Mouse (Mus musculus) forebrain, embryonic 15.5 days (tissue): Measurements from ENCODE around the gene Ust. TPM values are rescaled to one million over a fixed set of nuclear protein-coding genes. Genes with fewer than 3 reads are reported as not detected.
"Not testable (repeated sequence)": the region's sequence is repeated elsewhere in the genome, so short reads cannot be mapped to it uniquely, and the experiment has no call there.

Experiments
- ATAC-seq: fragments of 200-750 bp; cut with Nextera tagmentation; replicated peaks from 2 replicates; pipeline ENCODE4 v1.8.0; 2017; ENCODE audit warnings: mild to moderate bottlenecking, moderate TSS enrichment, moderate library complexity
- H3K27ac ChIP-seq: fragments of 300-500 bp; sonication (generic); replicated peaks from 2 replicates; pipeline ENCODE4 v1.5.1; 2015; ENCODE audit warnings: mild to moderate bottlenecking, inconsistent platforms
- H3K27me3 ChIP-seq: fragments of 300-500 bp; sonication (generic); 2 replicates; pipeline ENCODE4 v1.6.1; 2015; ENCODE audit warnings: inconsistent platforms
- H3K36me3 ChIP-seq: fragments of 300-500 bp; sonication (generic); 2 replicates; pipeline ENCODE4 v1.6.1; 2015; ENCODE audit warnings: mild to moderate bottlenecking, inconsistent platforms
- H3K4me1 ChIP-seq: fragments of 300-500 bp; sonication (generic); 2 replicates; pipeline ENCODE4 v1.6.1; 2015; ENCODE audit warnings: inconsistent platforms
- H3K4me2 ChIP-seq: fragments of 300-500 bp; sonication (generic); replicated peaks from 2 replicates; pipeline ENCODE4 v1.6.1; 2015; ENCODE audit warnings: mild to moderate bottlenecking, inconsistent platforms
- H3K4me3 ChIP-seq: fragments of 300-500 bp; sonication (generic); 2 replicates; pipeline ENCODE4 v1.5.1; 2015; ENCODE audit warnings: mild to moderate bottlenecking, inconsistent platforms
- H3K9ac ChIP-seq: fragments of 300-500 bp; sonication (generic); replicated peaks from 2 replicates; pipeline ENCODE4 v1.6.1; 2015; ENCODE audit warnings: mild to moderate bottlenecking, inconsistent platforms
- H3K9me3 ChIP-seq: fragments of 300-500 bp; sonication (generic); 2 replicates; pipeline ENCODE4 v1.6.1; 2016; ENCODE audit warnings: inconsistent platforms
- WGBS: fragments of 180-500 bp; shearing (Covaris S2); methylation state at CpG from one replicate; pipeline ENCODE4 v1.1.7; 2015; ENCODE audit warnings: mixed read lengths; 5-methylcytosine and 5-hydroxymethylcytosine counted together
- polyA plus RNA-seq: library from polyadenylated mRNA; unstranded; fragments of >200 nt; fragmentation: Nextera tagmentation; extraction: Ambion mirVana; gene quantifications from 2 replicates; pipeline ENCODE4 v1.2.1, GENCODE M21; 2015

The Ust gene
- polyA plus RNA-seq, result 8.1 and 8.9 TPM in 2 replicates

- H3K36me3 ChIP-seq, result no peaks in the 10 kb centered on the region
- peaks cover 24% of the 10 kb centered on the region for H3K4me1 ChIP-seq
- 0 out of 2 replicates have a peak within 1 kb of the TSS, but pooled peaks have one; percentile 41 for H3K27ac ChIP-seq
- WGBS, result 0% methylated on average over 63 of the region's 78 CpGs
- no peaks in the 10 kb centered on the region for H3K9me3 ChIP-seq
- ATAC-seq, result peak; percentile 89
- peak within 1 kb of the TSS; percentile 96 for H3K4me2 ChIP-seq
- peak within 1 kb of the TSS; percentile 66 for H3K4me3 ChIP-seq
- H3K27me3 ChIP-seq, result peaks cover 6% of the 10 kb centered on the region; the same call in 1 of the 2 replicates
- peak within 1 kb of the TSS; percentile 63 for H3K9ac ChIP-seq
Measured at GRCm38 (mm10) chr10:8518141-8519013, at the start of gene Ust. Gene Ust (minus strand): TSS chr10:8518825.

GRCm38 (mm10) chr10:8561366-8561765 lies 42.7 kb upstream of the Ust start:
- Histone ChIP-seq H3K4me3 (no peak overlapping the region), H3K36me3 (no peaks in the 10 kb centered on the region), H3K4me2 (no peak overlapping the region), H3K27ac (no peak overlapping the region), H3K9ac (no peak overlapping the region), H3K4me1 (no peaks in the 10 kb centered on the region), H3K9me3 (peaks cover 2% of the 10 kb centered on the region; the same call in 1 of the 2 replicates), H3K27me3 (no peaks in the 10 kb centered on the region)
- WGBS, result 89% methylated on average over 4 of the region's 4 CpGs
- ATAC-seq, result no peak

GRCm38 (mm10) chr10:8559566-8559965 lies 40.9 kb upstream of the Ust start:
- not testable (repeated sequence) for H3K9me3 ChIP-seq, H3K4me2 ChIP-seq, H3K27ac ChIP-seq, H3K36me3 ChIP-seq, H3K4me1 ChIP-seq, H3K4me3 ChIP-seq, H3K9ac ChIP-seq, H3K27me3 ChIP-seq, ATAC-seq
- WGBS, result 69% methylated on average over 6 of the region's 6 CpGs

DNA sequence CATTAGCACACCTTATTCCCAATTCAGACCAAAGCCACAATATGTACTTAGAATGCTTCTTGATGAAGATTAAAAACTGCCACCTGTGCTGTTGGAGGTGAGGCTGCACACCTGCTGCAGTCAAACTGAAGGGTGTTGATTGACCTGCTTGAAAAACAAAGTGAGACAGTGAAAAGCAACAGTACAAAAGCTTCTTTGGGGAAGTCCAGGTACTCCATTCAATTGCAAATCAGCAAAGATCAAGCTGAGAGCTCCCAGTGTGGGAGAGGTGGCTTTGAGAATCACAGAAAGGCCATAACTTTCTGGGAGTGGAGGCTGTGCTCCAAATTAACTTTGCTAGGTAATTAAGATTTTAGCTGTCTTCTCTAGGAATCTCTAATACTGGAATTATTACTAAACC lies 33.6 kb upstream of the Ust start:
- H3K4me3 ChIP-seq, H3K27ac ChIP-seq, ATAC-seq, H3K4me1 ChIP-seq, H3K27me3 ChIP-seq, H3K4me2 ChIP-seq, H3K36me3 ChIP-seq, H3K9ac ChIP-seq, H3K9me3 ChIP-seq: not testable (repeated sequence)

DNA sequence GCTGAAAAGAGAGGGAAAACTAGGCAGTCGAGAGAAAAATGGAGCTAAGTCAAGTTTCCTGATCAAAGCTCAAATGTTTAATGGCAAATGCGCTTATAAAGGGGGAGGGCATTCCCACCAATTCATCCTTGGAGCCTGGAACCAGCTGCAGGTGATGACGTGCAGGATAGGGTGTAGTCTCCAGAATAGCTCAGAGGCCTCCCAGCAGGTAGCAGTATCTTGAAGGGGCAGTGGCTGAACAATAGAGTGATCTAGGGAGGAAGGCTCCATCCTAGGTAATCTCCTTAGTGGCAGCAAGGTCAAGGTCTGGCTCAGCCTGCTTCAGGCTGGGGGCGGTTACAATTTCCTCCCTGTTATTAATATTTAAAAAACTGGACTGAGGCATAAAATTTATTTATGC lies 33.0 kb upstream of the Ust start:
- not testable (repeated sequence) for H3K4me3 ChIP-seq, H3K36me3 ChIP-seq, H3K27ac ChIP-seq, H3K4me1 ChIP-seq, H3K27me3 ChIP-seq, H3K9ac ChIP-seq, ATAC-seq, H3K4me2 ChIP-seq, H3K9me3 ChIP-seq
- WGBS, result 90% methylated on average over 4 of the region's 4 CpGs

DNA sequence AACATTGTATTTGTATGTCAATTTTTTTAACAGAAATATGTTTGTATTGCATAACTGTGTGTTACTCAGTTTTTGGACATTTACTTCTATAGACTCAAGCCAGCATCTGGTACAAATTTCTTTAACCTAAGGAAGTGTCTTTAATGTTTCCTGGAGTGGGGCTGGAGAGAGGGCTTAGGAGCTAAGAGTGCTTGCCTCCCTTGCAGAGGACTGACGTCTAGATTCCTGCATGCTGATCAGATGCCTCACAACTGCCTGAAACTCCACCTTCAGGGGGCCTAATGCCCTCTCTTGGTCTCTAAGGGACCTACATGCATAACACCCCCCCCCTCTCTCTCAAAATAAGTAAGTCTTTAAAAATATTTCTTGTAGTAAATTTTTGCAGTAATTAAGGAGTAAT lies 22.9 kb upstream of the Ust start:
- Histone ChIP-seq H3K4me2 (no peak overlapping the region), H3K9ac (no peak overlapping the region), H3K4me1 (no peaks in the 10 kb centered on the region), H3K9me3 (no peaks in the 10 kb centered on the region), H3K27ac (no peak overlapping the region), H3K36me3 (no peaks in the 10 kb centered on the region), H3K27me3 (no peaks in the 10 kb centered on the region), H3K4me3 (no peak overlapping the region)
- 18% methylated on average over 1 of the region's 1 CpGs for WGBS
- ATAC-seq, result no peak

- no peak overlapping the region for H3K4me2 ChIP-seq
- no peak overlapping the region for H3K27ac ChIP-seq
- H3K27me3 ChIP-seq, result no peaks in the 10 kb centered on the region
Measured at GRCm38 (mm10) chr10:8535445-8535844, 16.8 kb upstream of the Ust start.

DNA sequence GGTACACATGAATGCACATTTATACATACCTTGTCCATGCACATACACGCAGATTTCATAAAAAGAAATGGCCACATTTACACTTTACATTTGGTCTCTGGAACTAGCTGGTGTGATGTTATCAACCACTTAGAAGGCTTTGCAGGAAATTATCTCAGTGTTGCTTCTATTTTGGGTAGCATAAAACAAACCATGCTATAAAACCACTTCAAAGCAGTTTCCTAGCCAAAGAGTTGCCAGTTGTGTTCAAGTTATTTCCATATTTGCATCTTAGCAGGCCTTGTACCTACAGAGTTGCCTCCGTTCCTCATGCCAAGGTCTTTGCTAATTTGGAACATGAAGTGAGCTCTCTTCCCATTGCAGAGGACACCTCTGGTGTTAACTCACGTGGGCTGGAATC lies 13.0 kb upstream of the Ust start:
- H3K27ac ChIP-seq, result no peak overlapping the region
- no peaks in the 10 kb centered on the region for H3K9me3 ChIP-seq
- no peak overlapping the region for H3K4me3 ChIP-seq
- no peaks in the 10 kb centered on the region for H3K4me1 ChIP-seq
- H3K4me2 ChIP-seq, result no peak overlapping the region
- ATAC-seq, result no peak
- no peaks in the 10 kb centered on the region for H3K36me3 ChIP-seq
- no peak overlapping the region for H3K9ac ChIP-seq
- no peaks in the 10 kb centered on the region for H3K27me3 ChIP-seq
- WGBS, result 88% methylated on average over 3 of the region's 3 CpGs

More at GRCm38 (mm10) chr10:8535445-8535844, 16.8 kb upstream of the Ust start:
- no peak overlapping the region for H3K4me3 ChIP-seq
- no peaks in the 10 kb centered on the region for H3K4me1 ChIP-seq
- no peak for ATAC-seq
- no peaks in the 10 kb centered on the region for H3K9me3 ChIP-seq
- H3K36me3 ChIP-seq, result no peaks in the 10 kb centered on the region
- no peak overlapping the region for H3K9ac ChIP-seq
- 93% methylated on average over 3 of the region's 3 CpGs for WGBS

- no peaks in the 10 kb centered on the region for H3K9me3 ChIP-seq
- WGBS, result 83% methylated on average over 4 of the region's 4 CpGs
- ATAC-seq, result no peak
- H3K4me1 ChIP-seq, result no peaks in the 10 kb centered on the region
- H3K27me3 ChIP-seq, result no peaks in the 10 kb centered on the region
- no peak overlapping the region for H3K4me3 ChIP-seq
- no peak overlapping the region for H3K4me2 ChIP-seq
- no peak overlapping the region for H3K9ac ChIP-seq
- no peaks in the 10 kb centered on the region for H3K36me3 ChIP-seq
- no peak overlapping the region for H3K27ac ChIP-seq
Measured at GRCm38 (mm10) chr10:8530505-8531051, 12.0 kb upstream of the Ust start.

GRCm38 (mm10) chr10:8529173-8529572 lies 10.5 kb upstream of the Ust start:
- H3K36me3 ChIP-seq, result no peaks in the 10 kb centered on the region
- no peak overlapping the region for H3K4me3 ChIP-seq
- no peak overlapping the region for H3K4me2 ChIP-seq
- ATAC-seq, result no peak
- no peak overlapping the region for H3K27ac ChIP-seq
- H3K27me3 ChIP-seq, result no peaks in the 10 kb centered on the region
- H3K9ac ChIP-seq, result no peak overlapping the region
- no peaks in the 10 kb centered on the region for H3K9me3 ChIP-seq
- no peaks in the 10 kb centered on the region for H3K4me1 ChIP-seq
- WGBS, result 38% methylated on average over 7 of the region's 7 CpGs

- Histone ChIP-seq H3K4me2 (no peak overlapping the region), H3K27ac (no peak overlapping the region), H3K9ac (no peak overlapping the region), H3K36me3 (no peaks in the 10 kb centered on the region), H3K9me3 (no peaks in the 10 kb centered on the region), H3K4me3 (no peak overlapping the region), H3K27me3 (no peaks in the 10 kb centered on the region), H3K4me1 (peaks cover 7% of the 10 kb centered on the region)
- ATAC-seq, result no peak
- 88% methylated on average over 1 of the region's 1 CpGs for WGBS
Measured at GRCm38 (mm10) chr10:8525354-8525753, 6.7 kb upstream of the Ust start.

DNA sequence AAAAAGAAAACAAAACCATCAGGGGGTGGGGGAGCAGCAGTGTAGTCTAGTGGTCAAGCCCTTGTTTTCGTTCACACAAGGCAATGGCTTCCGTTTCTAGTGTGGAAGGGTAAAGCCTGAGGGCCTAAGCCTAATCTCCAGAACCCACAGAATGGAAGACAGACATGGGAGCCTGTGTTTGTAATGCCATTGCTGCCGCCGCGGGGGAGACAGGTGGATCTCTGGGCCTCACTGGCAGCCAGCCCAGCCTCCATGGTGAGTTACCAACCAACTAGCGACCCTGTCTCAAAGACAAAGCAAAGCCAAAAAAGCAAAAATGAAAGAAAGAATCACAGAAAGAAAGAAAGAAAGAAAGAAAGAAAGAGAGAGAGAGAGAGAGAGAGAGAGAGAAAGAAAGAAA lies 2.9 kb upstream of the Ust start:
- H3K4me3 ChIP-seq, result no peak overlapping the region
- no peaks in the 10 kb centered on the region for H3K9me3 ChIP-seq
- H3K9ac ChIP-seq, result no peak overlapping the region
- H3K4me1 ChIP-seq, result peaks cover 24% of the 10 kb centered on the region
- no peak overlapping the region for H3K4me2 ChIP-seq
- H3K27me3 ChIP-seq, result peaks cover 6% of the 10 kb centered on the region; the same call in 1 of the 2 replicates
- H3K36me3 ChIP-seq, result no peaks in the 10 kb centered on the region
- no peak for ATAC-seq
- no peak overlapping the region for H3K27ac ChIP-seq
- whole genome bisulfite sequencing, result 39% methylated on average over 6 of the region's 6 CpGs
